Mouse (Mus musculus): ENCODE data around the gene Ghdc.

Ghdc gene

DNA sequence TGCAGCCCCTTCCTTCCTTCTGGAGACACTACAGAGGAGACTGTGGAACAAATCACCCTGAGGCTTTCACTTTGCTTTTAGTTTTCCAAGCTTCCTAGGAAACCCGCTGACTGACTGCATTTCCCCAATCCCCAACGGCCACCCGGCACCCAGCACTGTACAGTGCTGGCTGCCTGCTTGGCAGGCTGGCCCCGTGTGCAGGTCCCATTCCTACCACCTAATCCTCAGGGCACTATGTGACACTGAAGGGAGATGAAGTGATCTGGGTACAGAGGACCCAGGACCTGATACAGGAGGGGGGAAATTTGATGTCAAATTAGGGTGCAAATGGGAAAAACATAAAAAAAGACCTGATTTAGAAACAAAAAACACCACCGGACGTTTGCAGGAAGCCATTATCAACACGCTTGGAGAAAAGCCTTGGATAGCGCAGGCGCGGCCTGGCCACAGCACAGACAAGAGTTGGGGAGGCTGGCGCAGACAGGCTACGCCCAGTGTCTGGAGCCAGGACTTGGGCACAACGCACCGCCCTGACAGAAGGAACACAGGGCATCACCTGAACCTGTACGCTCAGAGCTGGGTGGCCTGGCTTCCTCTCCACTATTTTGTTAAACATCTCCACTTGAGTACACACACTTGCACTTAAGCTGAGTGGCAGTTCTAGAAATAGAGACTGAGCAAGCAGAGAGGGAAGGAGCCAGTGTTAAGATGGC, 11.2 kb upstream of the Ghdc start:
- peak; percentile 50 for DNase-seq

GRCm38 (mm10) chr11:100780247-100780646, 9.5 kb upstream of the Ghdc start:
- DNase-seq, result no peak

GRCm38 (mm10) chr11:100778069-100778468, 7.3 kb upstream of the Ghdc start:
- no peak for DNase-seq

DNA sequence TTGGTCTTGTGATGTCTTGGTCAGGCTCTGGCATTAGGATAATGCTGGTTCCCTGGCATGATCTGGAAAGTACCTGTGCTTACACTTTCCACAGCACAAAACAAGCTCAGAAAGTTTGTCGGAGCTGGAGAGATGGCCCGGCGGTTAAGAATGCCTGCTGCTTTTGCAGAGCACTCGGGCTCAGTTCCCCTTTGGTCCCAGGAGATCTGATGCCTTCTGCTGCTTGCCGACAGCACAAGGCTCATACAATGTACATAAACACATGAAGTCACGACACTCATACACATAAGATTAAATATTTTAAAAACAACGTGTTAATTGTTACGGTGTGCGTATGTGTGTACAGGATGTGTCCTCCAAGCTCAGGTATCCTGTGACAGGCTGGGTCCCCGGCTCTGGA, 5.2 kb upstream of the Ghdc start:
- DNase-seq, result no peak

DNA sequence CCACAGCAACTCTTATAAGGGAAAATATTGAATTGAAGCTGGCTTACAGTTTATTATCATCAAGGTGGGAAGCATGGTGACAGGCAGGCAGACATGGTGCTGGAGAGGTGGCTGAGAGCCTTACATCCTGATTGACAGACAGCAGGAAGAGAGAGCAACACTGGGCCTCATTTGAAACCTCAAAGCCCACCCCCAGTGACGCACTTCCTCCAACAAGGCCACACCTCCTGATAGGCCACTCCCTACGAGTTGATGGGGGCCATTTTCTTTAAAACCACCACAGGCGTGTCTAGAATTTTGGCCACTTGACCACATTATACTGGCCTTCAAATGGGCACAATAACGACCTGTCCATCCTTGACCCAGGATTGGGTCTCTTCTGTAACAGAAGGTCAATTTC, 3.5 kb upstream of the Ghdc start:
- no peak for DNase-seq

GRCm38 (mm10) chr11:100769980-100770379, 777 bp downstream of the Ghdc start:
- DNase-seq, result no peak

- DNase-seq, result peak; percentile 64
These were observed 2.9 kb downstream of the Ghdc start for GRCm38 (mm10) chr11:100767871-100768270.

GRCm38 (mm10) chr11:100766726-100767125, 4.0 kb downstream of the Ghdc start:
- DNase-seq, result peak; percentile 80

- DNase-seq, result no peak
These were observed 7.9 kb downstream of the Ghdc start, which contains the start of gene Hcrt for GRCm38 (mm10) chr11:100762831-100763230. Gene Hcrt (minus strand): TSS chr11:100762931.

DNA sequence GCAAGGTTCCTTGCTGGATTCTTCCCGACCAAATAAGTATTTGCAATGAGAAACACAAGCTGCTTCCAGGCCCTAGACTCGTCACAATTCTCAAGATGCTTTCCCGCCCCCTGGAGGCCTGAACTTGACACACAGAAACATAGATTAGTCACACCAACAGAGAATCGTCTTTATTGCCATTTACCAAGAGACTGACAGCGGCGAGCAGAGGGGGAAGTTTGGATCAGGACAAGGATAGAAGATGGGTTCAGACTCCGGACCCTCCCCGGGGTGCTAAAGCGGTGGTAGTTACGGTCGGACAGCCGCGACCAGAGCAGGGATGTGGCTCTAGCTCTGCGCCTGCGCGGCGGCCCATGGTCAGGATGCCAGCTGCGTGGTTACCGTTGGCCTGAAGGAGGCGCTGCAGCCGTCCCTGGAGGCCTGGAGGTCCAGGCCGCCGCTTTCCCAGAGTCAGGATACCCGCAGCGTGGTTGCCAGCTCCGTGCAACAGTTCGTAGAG, 9.2 kb downstream of the Ghdc start:
- DNase-seq, result peak; percentile 88

DNA sequence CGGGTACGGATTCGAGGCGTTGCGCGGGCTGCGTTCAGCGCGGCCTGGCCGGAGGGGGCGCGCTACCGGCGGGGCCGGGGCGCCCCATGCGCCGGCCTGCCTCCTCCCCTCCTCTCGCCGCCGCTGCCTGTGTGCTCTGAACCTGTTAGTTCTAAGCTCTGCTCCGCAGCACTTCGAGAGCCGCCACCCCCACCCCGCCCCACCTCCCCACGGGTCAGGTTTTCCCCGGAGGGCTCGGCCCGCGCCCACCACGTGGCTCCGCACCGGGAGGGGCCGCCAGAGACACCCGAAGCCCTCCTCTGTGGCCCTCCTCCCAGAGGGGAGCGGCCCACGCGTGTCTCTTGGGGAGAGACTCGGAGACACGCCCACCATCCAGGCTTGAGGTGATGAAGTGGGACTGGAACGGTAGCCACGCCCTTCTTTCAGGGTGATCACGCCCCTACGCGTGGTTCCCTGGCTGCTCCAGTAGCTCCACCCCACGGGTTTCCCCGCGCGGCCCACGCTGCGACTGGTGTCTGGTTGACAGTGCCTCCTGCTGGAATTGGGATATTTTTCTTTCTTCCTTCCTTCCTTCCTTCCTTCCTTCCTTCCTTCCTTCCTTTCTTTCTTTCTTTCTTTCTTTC, 11.0 kb downstream of the Ghdc start, which contains the start of gene Kcnh4:
Gene Kcnh4 (minus strand): TSS at position 332 of the 623 bp plus-strand sequence.
- DNase-seq, result peak; percentile 56

- DNase-seq, result no peak
These were observed 11.8 kb downstream of the Ghdc start for GRCm38 (mm10) chr11:100758707-100759610.

GRCm38 (mm10) chr11:100757566-100757965, 13.2 kb downstream of the Ghdc start:
- DNase-seq, result no peak

DNA sequence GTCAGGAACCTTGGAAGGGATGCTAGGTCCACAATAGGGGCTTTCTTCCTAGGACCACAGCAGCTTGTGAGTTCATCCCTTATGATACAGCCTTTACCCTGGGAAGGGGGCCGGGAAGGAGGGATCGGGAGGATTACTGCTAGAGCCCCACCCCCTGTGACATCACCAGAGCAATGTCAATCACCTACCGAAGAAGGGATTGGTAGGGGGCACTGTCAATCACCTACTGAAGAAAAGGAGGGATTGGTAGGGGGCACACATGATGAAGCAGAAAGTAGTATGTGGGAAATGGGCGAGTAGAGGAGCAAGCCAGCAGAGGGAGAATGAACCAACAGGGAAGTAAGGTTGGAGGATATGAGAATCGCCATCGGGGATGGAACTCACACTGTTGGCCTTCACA, 14.3 kb downstream of the Ghdc start:
- no peak for DNase-seq

DNA sequence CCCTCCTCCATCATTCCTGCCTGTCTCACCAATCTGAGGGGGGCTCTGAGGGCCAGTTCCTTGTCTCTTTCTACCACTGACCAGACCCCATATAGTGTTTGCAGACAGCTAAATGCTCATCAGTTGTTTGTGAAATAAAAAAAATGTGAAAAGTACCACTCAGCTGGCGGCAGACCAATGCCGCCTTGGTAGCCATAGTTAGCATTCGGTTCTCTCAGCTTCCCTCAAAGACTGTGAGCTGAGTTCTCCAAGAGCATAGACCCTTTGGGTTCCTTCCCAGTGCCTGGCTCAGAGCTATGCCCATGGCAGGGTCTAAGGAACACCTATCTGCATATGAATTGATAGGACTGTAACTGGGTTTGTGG, 16.1 kb downstream of the Ghdc start:
- DNase-seq, result no peak

DNA sequence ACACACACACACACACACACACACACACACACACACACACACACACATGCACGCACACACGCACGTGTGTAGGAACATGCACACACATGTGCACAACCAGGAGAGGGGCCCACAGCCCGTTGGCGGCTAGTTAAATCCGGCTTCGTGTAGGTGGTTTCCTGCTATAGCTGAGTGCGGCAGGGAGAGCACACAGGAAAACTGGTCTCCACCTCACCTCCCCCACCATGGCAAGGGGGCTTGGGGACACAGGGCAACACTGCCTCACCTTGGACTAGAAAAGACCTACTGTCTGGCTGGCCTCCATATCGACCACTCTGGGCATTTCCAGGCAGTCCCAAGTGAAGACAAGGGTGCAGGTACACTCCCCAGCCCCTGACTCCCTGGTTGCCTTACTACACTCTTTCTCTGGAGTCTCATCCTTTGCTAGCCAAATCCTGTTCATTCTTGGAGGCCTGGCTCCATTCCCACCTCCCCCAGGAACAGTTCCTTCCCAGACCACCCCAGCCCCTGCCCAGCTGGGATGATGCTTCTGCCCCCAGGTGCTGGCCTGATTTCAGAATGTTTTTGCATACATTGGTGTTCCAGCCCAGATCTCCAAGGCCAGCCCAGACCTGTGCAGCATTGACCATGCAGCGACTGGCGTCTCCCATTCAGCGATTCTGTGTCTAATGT, 16.6 kb downstream of the Ghdc start:
- DNase-seq, result no peak

DNA sequence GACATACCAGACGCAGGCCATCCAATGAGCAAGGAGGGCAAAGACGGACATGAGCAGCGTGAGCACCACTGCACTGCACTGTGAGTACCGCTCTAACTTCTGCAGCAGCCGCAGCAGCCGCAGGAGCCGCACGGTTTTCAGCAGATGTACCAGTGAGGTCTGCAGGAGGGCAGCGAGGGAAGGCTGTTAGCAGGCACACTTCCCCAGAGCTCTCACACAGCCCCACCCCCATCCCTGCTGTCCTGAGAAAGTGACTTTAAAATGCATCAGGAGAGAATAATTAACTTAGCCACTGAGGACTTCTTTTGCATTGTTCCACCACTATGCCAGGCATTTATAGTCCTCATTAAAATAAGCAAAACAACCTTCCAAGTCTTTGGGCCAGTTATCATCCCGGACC, 18.5 kb downstream of the Ghdc start:
- no peak for DNase-seq

DNA sequence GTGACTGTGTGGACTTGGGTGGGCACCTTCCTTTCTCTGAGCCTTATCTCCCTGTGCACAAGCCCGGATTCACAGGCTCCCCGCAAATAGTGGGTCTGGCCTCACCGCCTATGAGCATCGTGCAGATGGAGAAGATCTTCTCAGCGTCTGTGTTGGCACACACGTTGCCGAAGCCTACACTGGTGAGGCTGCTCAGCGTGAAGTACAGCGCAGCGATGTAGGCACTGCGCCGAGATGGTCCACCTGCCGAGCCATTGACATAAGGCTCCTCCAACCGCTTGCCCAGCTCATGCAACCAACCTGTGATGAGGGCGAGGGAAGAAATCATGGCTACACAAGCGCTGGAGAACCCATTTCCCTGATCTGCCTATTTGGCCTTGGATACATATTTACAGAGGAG, 20.6 kb downstream of the Ghdc start:
- DNase-seq, result no peak

GRCm38 (mm10) chr11:100749469-100749868, 21.3 kb downstream of the Ghdc start:
- DNase-seq, result no peak

GRCm38 (mm10) chr11:100748620-100749019, 22.1 kb downstream of the Ghdc start:
- DNase-seq, result no peak

GRCm38 (mm10) chr11:100747114-100747513, 23.6 kb downstream of the Ghdc start:
- DNase-seq, result no peak

DNA sequence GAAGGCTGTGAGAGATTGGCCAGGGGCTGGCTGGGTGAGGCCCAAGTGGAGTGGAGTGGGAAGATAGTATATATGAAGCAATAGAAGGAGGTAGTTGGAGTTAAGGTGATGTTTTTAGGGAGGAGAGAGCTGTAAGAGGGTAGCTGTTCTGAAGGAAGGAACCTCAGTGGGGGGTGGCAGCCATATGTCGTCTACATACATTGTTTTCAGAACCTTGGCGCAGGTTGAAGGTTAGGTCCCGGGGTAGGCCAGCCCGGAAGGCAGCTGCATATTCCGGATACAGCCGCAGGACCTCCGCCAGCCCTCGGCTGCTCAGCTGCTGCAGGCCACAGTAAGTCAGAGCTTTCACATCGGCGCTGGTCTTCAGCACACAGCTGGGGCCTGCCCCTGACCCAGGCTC, 24.2 kb downstream of the Ghdc start:
- DNase-seq, result no peak

DNA sequence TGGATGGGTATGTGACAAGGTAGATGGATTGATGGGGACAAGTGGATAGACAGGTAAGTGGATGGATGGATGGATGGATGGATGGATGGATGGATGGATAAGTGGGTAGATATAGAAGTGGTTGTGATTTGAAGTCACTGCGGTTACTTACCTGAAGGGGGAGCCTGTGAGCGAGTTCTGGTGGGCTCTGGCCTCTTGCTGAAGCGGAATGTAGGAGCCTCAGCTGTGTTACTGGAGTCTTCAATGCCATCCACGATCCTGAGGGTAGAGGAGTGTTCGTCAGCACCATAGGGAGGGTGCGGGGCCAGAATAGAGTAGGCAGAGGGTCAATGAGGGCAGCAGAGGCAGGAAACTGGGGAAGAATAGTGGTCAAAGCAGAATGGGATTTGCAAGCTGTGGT, 25.7 kb downstream of the Ghdc start:
- no peak for DNase-seq
